Mouse (Mus musculus) embryonic fibroblast, embryonic 13.5 days (primary cell): ENCODE data around the gene Ctnnal1. TPM values are rescaled to one million over a fixed set of nuclear protein-coding genes. Genes with fewer than 3 reads are reported as not detected.

Source experiments
- H3K27ac ChIP-seq: 2 replicates; pipeline ENCODE4 v1.5.1; 2012; ENCODE audit warnings: low read length, control low read depth, inconsistent platforms; ENCODE audit not compliant: insufficient read depth
- H3K4me1 ChIP-seq: 2 replicates; pipeline ENCODE4 v1.6.1; 2011; ENCODE audit warnings: low read length; ENCODE audit not compliant: control insufficient read depth, insufficient read depth
- H3K4me3 ChIP-seq: 2 replicates; pipeline ENCODE4 v1.5.1; 2011; ENCODE audit warnings: mild to moderate bottlenecking, control low read depth, low read length; ENCODE audit not compliant: insufficient read depth
- CTCF ChIP-seq: IDR thresholded peaks from 2 replicates; pipeline ENCODE4 v1.5.1; 2011; ENCODE audit warnings: mild to moderate bottlenecking, control low read depth, low read length, moderate library complexity, borderline replicate concordance; ENCODE audit not compliant: insufficient read depth
- POLR2A ChIP-seq: IDR thresholded peaks from 2 replicates; pipeline ENCODE4 v1.6.1; 2011; ENCODE audit warnings: low read depth, mild to moderate bottlenecking, control low read depth, low read length, moderate library complexity
- polyA plus RNA-seq: library from polyadenylated mRNA; stranded (reverse); fragments of >200 nt; gene quantifications from 2 replicates; pipeline ENCODE4 v1.2.4, GENCODE M21; 2011; ENCODE audit warnings: low read depth; ENCODE audit not compliant: missing spikeins, insufficient read length

Gene Ctnnal1
- polyA plus RNA-seq = 5.6 and 10.4 TPM in 2 replicates

DNA sequence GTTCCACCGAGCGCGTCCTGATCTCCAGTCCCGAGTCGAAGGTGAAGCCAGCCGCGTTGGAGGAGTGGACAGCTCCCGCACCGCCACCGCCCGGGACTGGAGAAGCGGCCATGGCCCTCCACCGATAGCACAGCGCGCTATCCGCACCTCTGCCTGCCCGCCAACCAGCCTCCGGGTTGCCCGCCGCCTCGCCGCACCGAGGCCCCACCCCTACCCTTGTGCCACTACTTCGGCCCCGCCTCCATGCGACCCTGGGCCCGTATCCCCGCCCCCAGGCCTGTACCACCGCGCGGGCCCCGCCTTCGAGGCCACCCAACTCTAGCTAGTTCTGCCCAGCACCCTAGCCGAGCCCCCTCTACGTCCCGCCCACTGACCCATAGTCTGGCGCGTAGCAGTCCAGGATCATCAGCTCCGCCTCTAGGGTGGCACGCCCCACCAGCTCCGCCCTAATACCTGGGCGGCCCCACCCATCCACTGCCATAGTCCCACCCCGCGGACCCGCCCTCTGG, at the start of gene Ctnnal1:
TSS of gene Ctnnal1 (minus strand) at position 186 of the 509 bp plus-strand sequence.
- peak within 1 kb of the TSS; percentile 64 for H3K4me3 ChIP-seq
- peak; percentile 52 for TF ChIP-seq POLR2A
- TF ChIP-seq CTCF = no peak
- H3K27ac ChIP-seq = no peak within 1 kb of the TSS

DNA sequence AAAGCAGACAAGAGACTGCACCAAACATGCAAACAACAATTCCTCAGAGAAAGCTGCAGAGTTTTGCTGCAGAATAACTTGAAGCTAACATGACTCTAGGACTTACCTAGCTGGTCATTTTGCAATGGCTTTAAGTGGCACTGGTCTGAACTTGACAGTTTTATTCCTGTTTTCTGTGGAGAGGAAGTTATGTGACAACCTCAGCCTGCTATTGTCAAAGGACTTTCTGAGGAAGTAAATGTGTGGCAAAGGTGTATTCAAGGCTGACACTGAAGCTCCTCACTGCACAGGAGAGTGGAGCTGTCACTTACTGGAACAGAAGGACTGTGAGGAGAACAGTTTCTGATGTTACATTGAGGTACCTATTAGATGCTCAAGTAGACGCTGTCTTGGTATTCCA, 49.8 kb upstream of the Ctnnal1 start:
- no peaks in the 10 kb centered on the region for H3K4me1 ChIP-seq
- no peak for TF ChIP-seq POLR2A
- H3K27ac ChIP-seq = no peak overlapping the region
- no peak overlapping the region for H3K4me3 ChIP-seq

More for the DNA sequence above, at the start of gene Ctnnal1:
- peaks cover 4% of the 10 kb centered on the region; the same call in 1 of the 2 replicates for H3K4me1 ChIP-seq

DNA sequence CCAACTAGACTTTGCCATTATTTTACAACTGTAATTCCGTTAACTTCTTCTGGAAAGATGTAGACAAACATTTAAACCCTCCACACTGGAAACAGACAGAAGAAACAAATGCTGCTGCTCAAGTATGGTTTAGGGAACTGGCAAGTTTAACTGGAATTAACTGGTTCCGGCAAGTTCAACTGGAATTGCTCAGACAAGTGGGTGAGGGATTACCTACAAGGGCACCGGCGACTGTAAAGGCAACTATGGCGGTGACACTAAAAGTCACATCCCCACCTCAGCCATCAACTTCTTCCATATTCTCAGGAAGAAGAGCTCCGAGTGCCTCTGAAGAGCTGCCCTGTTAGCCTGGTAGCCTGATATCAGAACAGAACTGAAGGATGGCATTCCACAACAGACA, 49.4 kb upstream of the Ctnnal1 start:
- no peak for TF ChIP-seq POLR2A
- no peak for TF ChIP-seq CTCF
- no peak overlapping the region for H3K4me3 ChIP-seq
- no peak overlapping the region for H3K27ac ChIP-seq
- H3K4me1 ChIP-seq = no peaks in the 10 kb centered on the region

DNA sequence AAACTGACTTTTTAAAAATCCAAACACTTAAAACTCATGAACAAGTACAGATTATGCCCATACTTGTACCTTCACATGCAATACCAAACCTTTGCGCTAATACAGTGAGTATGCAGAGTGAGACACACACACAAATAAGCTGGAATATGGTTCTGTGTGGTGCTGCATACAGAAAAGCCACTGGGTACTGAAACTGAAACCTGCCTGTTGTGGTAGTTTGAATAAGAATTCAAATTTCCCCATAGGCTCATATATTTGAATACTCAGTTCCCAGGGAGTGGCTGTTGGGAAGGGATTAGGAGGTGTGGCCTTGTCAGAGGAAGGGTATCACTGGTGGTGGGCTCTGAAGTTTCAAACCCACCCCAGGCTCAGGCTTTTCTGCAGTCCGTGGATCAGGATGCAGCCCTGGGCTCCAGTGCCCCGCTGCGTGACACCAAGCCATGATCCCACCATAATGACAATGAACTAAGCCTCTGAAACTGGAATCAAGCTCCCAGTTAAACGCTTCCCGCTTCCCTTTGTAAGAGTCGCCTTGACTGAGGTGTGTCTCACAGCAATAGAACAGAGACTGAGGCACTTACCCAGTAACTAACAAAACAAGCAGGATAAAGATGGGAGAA, 47.5 kb upstream of the Ctnnal1 start:
- H3K4me1 ChIP-seq = no peaks in the 10 kb centered on the region
- TF ChIP-seq POLR2A (no peak), CTCF (no peak)
- H3K27ac ChIP-seq = no peak overlapping the region

DNA sequence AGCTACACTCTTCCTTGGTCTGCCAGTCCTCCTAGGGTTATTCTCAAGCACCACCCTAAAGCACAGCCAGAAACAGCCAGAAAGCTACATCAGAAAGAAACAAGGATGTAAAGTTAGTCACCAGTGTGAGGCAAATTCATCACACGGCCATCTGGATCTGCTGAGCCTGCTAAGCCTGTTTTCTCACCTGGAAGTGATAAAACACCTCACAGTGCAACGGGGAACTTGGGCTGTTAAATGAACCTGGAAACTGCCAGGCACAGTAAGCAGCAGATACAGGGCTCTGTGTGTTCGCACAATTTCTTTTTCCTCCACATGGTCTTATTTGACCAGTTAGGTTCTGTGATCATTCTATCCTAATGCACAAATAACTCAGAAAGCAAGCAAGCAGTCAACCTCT, 44.6 kb upstream of the Ctnnal1 start:
- Histone ChIP-seq H3K4me1 (no peaks in the 10 kb centered on the region), H3K4me3 (no peak overlapping the region), H3K27ac (no peak overlapping the region)
- TF ChIP-seq POLR2A = no peak
- TF ChIP-seq CTCF = no peak

More for the DNA sequence above, 47.5 kb upstream of the Ctnnal1 start:
- H3K4me3 ChIP-seq = no peak overlapping the region

DNA sequence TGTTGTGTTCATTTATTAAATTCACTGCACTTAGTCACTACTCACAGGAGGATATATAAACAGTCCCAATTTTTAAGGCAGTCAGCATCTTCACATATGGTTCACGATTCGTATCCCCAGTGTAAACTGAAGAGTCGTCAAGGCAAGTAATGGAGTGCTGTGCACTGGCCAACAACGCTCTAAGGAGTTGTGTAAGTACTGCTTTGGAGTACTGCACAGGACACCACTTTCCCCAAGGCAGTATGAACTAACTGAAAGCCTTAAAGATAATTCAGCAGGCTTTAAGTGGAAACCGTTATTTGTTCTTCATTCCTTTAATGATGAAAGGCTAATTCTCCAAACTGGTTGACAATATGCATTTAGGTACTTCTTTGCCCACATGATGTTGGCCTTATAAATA, 42.7 kb upstream of the Ctnnal1 start:
- H3K4me3 ChIP-seq = no peak overlapping the region
- no peak overlapping the region for H3K27ac ChIP-seq
- TF ChIP-seq POLR2A = no peak
- TF ChIP-seq CTCF = no peak
- H3K4me1 ChIP-seq = no peaks in the 10 kb centered on the region

DNA sequence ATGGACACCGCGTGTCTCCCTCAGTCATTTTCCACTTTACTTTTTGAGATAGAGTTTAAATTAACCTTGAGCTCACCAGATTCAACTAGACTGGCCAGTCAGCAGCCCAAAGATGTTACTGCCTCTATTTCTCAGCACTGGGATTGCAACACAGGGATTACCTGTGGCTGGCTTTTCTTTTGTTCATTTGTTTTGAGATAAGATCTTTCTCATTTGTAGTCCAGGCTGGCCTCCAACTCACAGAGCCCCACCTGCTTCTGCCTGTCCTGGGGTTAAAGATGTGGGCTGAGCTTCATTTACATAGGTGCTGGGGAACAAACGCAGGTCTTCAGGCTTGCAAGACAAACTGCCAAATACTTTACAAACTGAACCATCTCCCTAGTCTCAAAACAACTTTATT, 41.9 kb upstream of the Ctnnal1 start:
- Histone ChIP-seq H3K4me3 (no peak overlapping the region), H3K4me1 (no peaks in the 10 kb centered on the region), H3K27ac (no peak overlapping the region)
- no peak for TF ChIP-seq CTCF
- TF ChIP-seq POLR2A = no peak

DNA sequence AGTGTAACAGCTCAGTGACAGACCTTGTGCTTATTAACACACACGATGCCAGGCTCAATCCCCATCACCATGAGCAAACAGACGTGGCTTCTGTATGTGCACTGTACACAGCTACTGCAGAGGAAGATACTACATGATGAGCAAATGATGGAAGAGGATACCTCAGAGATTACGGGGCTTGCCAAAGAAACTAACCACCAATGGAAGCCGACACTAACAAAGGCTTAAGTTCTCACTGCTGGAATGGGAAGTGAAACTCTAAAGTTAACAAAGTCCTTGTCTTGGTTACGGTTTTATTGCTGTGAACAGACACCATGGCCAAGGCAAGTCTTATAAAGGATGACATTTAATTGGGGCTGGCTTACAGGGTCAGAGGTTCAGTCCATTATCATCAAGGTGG, 40.5 kb upstream of the Ctnnal1 start:
- Histone ChIP-seq H3K27ac (no peak overlapping the region), H3K4me1 (no peaks in the 10 kb centered on the region), H3K4me3 (no peak overlapping the region)
- TF ChIP-seq POLR2A (no peak), CTCF (no peak)

DNA sequence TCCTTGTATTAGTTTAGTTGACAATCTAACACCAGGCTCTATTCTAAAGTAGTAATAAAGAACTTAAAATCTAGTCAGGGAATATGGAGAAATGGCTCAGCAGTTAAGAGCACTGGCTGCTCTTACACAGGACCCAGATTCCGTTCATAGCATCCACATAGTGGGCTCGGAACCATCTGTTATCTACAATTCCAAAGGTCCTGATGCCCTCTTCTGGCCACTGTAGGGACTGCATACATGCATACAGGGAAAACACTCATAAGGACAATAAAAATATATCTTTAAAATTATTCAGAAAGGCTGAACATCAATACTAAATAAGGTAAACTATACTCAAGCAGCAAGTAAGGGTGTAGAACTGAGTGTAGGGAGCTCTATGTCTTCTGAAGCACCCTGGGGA, 36.7 kb upstream of the Ctnnal1 start:
- TF ChIP-seq CTCF = no peak
- TF ChIP-seq POLR2A = no peak
- no peak overlapping the region for H3K4me3 ChIP-seq
- no peak overlapping the region for H3K27ac ChIP-seq
- no peaks in the 10 kb centered on the region for H3K4me1 ChIP-seq

DNA sequence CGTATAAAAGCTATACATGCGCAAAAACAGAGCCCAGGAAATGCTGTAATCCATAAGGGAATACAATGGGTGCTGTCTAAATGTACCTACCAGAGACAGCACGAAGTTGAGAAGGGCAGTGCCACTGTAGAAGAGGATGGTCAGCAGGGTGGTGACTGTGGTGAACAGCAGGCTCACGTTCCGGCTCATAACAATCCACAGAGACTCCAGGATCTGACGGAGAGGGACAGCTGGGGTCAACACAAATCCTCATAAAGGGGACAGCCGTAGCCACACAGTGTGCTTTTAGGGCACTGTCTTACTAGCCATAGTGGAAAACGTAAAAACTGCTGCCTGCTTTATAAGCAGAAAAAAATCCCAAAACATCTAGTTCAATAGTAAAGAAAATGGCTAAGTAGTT, 34.2 kb upstream of the Ctnnal1 start:
- Histone ChIP-seq H3K27ac (no peak overlapping the region), H3K4me1 (no peaks in the 10 kb centered on the region), H3K4me3 (no peak overlapping the region)
- no peak for TF ChIP-seq CTCF
- no peak for TF ChIP-seq POLR2A
